Mouse (Mus musculus) inflammation-experienced regulatory T-cells (primary cell): ENCODE results near the gene Slc37a1. TPM values are rescaled to one million over a fixed set of nuclear protein-coding genes. Genes with fewer than 3 reads are reported as not detected.

Experiments
- polyA plus RNA-seq, 2 experiments: library from polyadenylated mRNA; unstranded; fragments of 100-300 nt; shearing (Covaris generic); gene quantifications; one replicate each; pipeline ENCODE4 v1.2.1; 2017

The Slc37a1 gene
- 10 to 100 TPM; 42.3 to 67.1 TPM for polyA plus RNA-seq

DNA sequence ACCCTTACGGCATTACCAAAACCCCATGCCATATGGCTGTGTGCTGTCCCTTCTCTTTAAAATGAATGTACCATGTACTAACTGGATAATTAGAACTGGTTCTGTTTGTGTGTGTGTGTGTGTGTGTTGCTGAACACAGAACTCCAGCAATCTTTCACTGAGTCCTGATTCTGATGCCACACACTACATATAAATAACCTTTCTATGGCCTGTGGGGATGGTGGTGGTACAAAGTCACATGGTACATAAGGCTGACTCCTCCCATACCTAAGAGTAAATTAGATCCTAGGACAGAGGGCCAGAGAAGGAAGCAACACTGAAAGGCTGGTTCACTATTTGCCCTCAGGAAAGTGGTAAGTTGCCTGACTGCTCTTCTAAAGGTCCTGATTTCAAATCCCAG lies at the start of gene Slc37a1:
Slc37a1 (plus strand) TSS at position 301 of the 400 bp plus-strand sequence.

DNA sequence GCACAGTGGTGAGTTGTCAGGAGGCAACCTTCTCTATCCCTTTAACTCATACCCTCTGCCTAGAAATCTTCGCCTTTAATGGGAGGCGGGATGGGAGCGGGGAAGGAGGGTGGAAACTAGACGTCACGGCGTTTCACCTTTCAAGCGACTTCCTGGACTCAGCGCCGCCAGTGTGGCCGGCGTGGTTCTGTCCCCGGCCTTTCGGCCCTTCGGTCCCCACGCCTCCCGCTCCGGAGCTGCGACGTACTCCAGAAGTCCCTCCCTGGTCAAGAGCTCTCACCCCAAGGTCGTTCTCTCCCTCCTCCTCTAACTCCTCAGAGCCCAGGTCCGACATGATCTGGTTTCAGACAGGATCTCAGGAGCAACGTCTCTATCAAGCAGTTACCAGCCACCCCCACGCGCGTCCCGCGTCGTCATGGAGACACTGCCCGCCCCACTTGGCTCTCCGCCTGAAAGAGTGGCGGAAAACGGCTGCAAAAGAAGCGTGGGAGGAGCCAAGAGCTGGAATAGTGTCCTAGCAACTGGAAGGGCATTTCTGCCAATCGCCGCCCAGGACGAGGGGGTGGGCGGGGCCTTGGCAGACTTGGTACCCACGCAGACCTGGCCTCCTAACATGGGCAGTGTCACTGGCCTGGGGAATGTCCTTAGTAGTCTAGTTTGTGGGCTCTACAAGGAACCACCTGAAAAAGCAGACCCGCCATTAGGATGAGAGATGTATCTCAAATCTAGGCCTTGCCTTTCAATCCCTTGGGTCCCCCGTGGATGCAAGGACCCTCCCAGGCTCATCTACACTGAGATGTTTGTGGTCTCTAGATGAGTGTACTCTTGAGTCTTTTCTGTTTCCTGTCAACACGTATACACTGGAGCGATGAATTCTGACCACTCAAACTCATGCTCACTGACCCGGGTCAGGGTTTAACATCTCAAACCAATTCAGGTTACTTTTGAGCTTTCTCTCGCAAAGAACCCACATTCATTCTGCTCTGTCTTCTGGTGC lies 9.4 kb upstream of the Slc37a1 start, which contains the start of gene Rsph1:
Rsph1 (minus strand) TSS at position 462 of the 997 bp plus-strand sequence.

DNA sequence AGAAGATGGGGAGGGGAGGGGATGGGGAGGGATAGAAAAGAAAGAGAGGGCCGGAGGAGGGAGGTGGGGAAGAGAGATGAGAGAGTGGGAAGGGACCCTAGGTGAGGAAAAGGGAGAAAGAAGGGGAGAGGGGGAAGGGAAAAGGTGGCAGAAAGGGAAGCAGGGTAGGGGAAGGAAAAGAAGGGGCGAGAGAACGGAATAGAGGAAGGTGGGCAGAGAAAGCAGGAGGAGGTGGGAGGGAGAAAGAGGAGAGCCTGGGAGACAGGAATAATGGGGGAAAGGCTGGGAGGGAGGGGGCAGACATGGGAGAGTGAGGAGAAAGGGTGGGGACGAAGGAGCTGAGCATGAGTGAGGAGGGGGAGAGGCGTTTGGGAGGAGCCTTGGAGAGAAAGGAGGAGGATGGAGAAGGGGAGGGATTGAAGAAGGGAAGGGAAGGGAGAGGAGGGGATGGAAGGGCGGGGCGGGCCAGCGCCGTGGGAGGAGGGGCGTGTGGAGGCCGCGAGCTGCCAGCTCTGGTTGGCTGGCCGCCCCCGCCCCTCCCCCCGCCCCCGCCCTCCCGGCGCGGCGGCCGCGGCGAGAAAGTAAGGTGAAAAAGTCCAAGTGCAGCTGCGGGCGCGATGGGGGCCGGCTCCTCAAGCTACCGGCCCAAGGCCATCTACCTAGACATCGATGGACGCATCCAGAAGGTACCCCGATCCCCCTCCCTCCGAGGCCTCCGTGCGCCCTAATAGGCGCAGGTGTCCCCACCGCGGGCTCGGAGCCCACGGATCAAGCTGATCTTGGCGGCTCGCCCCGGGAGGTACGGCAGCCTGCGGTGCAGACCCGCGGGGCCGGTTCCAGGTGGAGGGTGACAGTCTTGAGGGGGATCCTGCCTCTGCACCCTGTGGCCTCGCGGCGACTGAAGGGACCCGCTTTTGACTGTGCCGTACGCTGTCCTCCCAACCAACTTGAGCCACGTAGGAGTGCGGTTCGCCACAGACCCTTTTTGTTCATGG lies 99.4 kb downstream of the Slc37a1 start, which contains the start of gene Pde9a:
Pde9a (plus strand) TSS at position 540 of the 995 bp plus-strand sequence.

Other genes starting within 250 kb of the Slc37a1 start
- gene Abcg1, start 229.1 kb upstream of the Slc37a1 start, polyA plus RNA-seq, result 10 to 100 TPM; 37.6 to 42.6 TPM
- gene Tff3, start 157.1 kb upstream of the Slc37a1 start, polyA plus RNA-seq, result not detected
- not detected for gene Tff2, start 142.5 kb upstream of the Slc37a1 start, polyA plus RNA-seq
- not detected for gene Tff1, start 121.5 kb upstream of the Slc37a1 start, polyA plus RNA-seq
- 1 to 10 TPM; 1.8 to 2.9 TPM for gene Tmprss3, start 87.8 kb upstream of the Slc37a1 start, polyA plus RNA-seq
- gene Ubash3a, start 78.9 kb upstream of the Slc37a1 start, polyA plus RNA-seq, result 100 to 1,000 TPM; 262 to 270 TPM
- 1 to 10 TPM; 1.5 to 1.6 TPM for gene Rsph1, start 9.4 kb upstream of the Slc37a1 start, polyA plus RNA-seq
- under 1 TPM in 1 of 2 experiments, not detected in 1; 0.47 TPM for gene Pde9a, start 99.4 kb downstream of the Slc37a1 start, polyA plus RNA-seq
- gene Wdr4, start 233.2 kb downstream of the Slc37a1 start, polyA plus RNA-seq, result 10 to 100 TPM; 23.3 to 39.9 TPM
- 100 to 1,000 TPM; 185 to 189 TPM for gene Ndufv3, start 233.3 kb downstream of the Slc37a1 start, polyA plus RNA-seq